11 mouse cellular contexts compared by ENCODE assay signal in genomic region chr9:117870616-117871015, GRCm38 (mm10).
DNase-seq lines count a peak whose midpoint lies in the region; ATAC-seq and TF ChIP-seq lines count a peak whose summit lies in the region.
"Had no signal": no experiment of that assay in that cellular context is flagged by ENCODE, and none has a peak within 500 bp of the region (broad histone marks: within the 10 kb centered on the region; RNA-seq: fewer than 3 reads in every experiment).

No protein-coding gene starts in this region.

- no peaks in the 10 kb centered on the region for H3K36me3 ChIP-seq in kidney, postnatal 0 days (ENCODE audit: insufficient read depth, low read length)
- no peaks in the 10 kb centered on the region for H3K36me3 ChIP-seq in kidney, embryonic 14.5 days (ENCODE audit: control insufficient read depth, insufficient read depth, low read length)
- H3K36me3 ChIP-seq in embryonic facial prominence, embryonic 14.5 days (ENCODE audit: control insufficient read depth, insufficient read depth, low read length) = no peaks in the 10 kb centered on the region
- no peaks in the 10 kb centered on the region for H3K36me3 ChIP-seq in midbrain, embryonic 15.5 days (replicated peaks)
- H3K36me3 ChIP-seq: heart, embryonic 10.5 days; liver, embryonic 13.5 days had no signal

- peaks cover 10% of the 10 kb centered on the region; the same call in 1 of the 2 replicates for H3K27me3 ChIP-seq in kidney, postnatal 0 days (ENCODE audit: insufficient read depth, low read length)
- peaks cover 18% of the 10 kb centered on the region for H3K27me3 ChIP-seq in kidney, embryonic 14.5 days (ENCODE audit: control insufficient read depth, insufficient read depth, low read length)
- H3K27me3 ChIP-seq in embryonic facial prominence, embryonic 14.5 days (replicated peaks; ENCODE audit: control insufficient read depth, insufficient read depth, low read length) = peaks cover 27% of the 10 kb centered on the region
- peaks cover 7% of the 10 kb centered on the region; the same call in 1 of the 2 replicates for H3K27me3 ChIP-seq in midbrain, embryonic 15.5 days (replicated peaks)

- WGBS in kidney, postnatal 0 days = 33% methylated on average over 11 of the region's 11 CpGs
- 41% methylated on average over 11 of the region's 11 CpGs for WGBS in kidney, embryonic 14.5 days
- 52% methylated on average over 11 of the region's 11 CpGs for WGBS in embryonic facial prominence, embryonic 14.5 days
- WGBS in midbrain, embryonic 15.5 days = 24% methylated on average over 11 of the region's 11 CpGs

- no peak for DNase-seq in kidney, postnatal 0 days (ENCODE audit: low spot score)
- DNase-seq in brain, embryonic 14.5 days (ENCODE audit: low read depth) = peak; percentile 84
- peak; percentile 15 for DNase-seq in embryonic facial prominence, embryonic 14.5 days (ENCODE audit: low spot score)
- DNase-seq in spleen, postnatal 10 days (ENCODE audit: low spot score in 2 of 2) = no peak
- DNase-seq in left cerebral cortex, adult 18-20 months (ENCODE audit: low spot score in 2 of 2) = no peak
- DNase-seq: liver, embryonic 13.5 days; lung, postnatal 36 days had no signal

- peak overlapping the region; percentile 26; the same call in 1 of the 2 replicates for H3K4me2 ChIP-seq in kidney, postnatal 0 days (ENCODE audit: low read length)
- no peak overlapping the region for H3K4me2 ChIP-seq in kidney, embryonic 14.5 days (replicated peaks; ENCODE audit: low read depth, low read length)
- peak overlapping the region; percentile 98; the same call in 1 of the 2 replicates for H3K4me2 ChIP-seq in embryonic facial prominence, embryonic 14.5 days (ENCODE audit: low read depth, low read length)
- peak overlapping the region; percentile 85 for H3K4me2 ChIP-seq in midbrain, embryonic 15.5 days
- H3K4me2 ChIP-seq: liver, embryonic 13.5 days had no signal

- peaks cover 15% of the 10 kb centered on the region for H3K4me1 ChIP-seq in kidney, postnatal 0 days (replicated peaks; ENCODE audit: insufficient read depth, low read length)
- H3K4me1 ChIP-seq in kidney, embryonic 14.5 days (ENCODE audit: control insufficient read depth, insufficient read depth, low read length) = peaks cover 10% of the 10 kb centered on the region; the same call in 1 of the 2 replicates
- H3K4me1 ChIP-seq in embryonic facial prominence, embryonic 14.5 days (ENCODE audit: control insufficient read depth, insufficient read depth, low read length) = peaks cover 13% of the 10 kb centered on the region; the same call in 1 of the 2 replicates
- H3K4me1 ChIP-seq in midbrain, embryonic 15.5 days = peaks cover 28% of the 10 kb centered on the region
- H3K4me1 ChIP-seq: liver, embryonic 13.5 days had no signal

- no peak for TF ChIP-seq POLR2A in brain, embryonic 14.5 days (IDR thresholded peaks at IDR 0.05; ENCODE audit: borderline replicate concordance, extremely low read depth, insufficient read depth, insufficient read length, poor library complexity, severe bottlenecking)

- no peaks in the 10 kb centered on the region; the same call in 1 of the 2 replicates for H3K9me3 ChIP-seq in kidney, postnatal 0 days (replicated peaks; ENCODE audit: low read length)
- H3K9me3 ChIP-seq in kidney, embryonic 14.5 days (ENCODE audit: control insufficient read depth, low read length) = no peaks in the 10 kb centered on the region
- H3K9me3 ChIP-seq in embryonic facial prominence, embryonic 14.5 days (ENCODE audit: control insufficient read depth, low read length) = no peaks in the 10 kb centered on the region
- H3K9me3 ChIP-seq in midbrain, embryonic 15.5 days = no peaks in the 10 kb centered on the region
- H3K9me3 ChIP-seq: heart, embryonic 10.5 days; liver, embryonic 13.5 days had no signal

- no peak overlapping the region for H3K27ac ChIP-seq in kidney, postnatal 0 days
- no peak overlapping the region for H3K27ac ChIP-seq in kidney, embryonic 14.5 days (ENCODE audit: low read depth, low read length)
- H3K27ac ChIP-seq in embryonic facial prominence, embryonic 14.5 days (replicated peaks; ENCODE audit: low read depth, low read length) = no peak overlapping the region
- H3K27ac ChIP-seq in midbrain, embryonic 15.5 days = no peak overlapping the region
- H3K27ac ChIP-seq: heart, embryonic 10.5 days; liver, embryonic 13.5 days had no signal

- H3K4me3 ChIP-seq in kidney, postnatal 0 days (replicated peaks; ENCODE audit: low read depth, low read length) = no peak overlapping the region
- no peak overlapping the region for H3K4me3 ChIP-seq in kidney, embryonic 14.5 days (ENCODE audit: low read length)
- H3K4me3 ChIP-seq in embryonic facial prominence, embryonic 14.5 days (ENCODE audit: low read depth, low read length) = no peak overlapping the region
- peak overlapping the region; percentile 73 for H3K4me3 ChIP-seq in midbrain, embryonic 15.5 days
- H3K4me3 ChIP-seq: heart, embryonic 10.5 days; liver, embryonic 13.5 days had no signal

- TF ChIP-seq CTCF in kidney, postnatal 0 days (IDR thresholded peaks at IDR 0.05; ENCODE audit: low read depth) = no peak
- no peak for TF ChIP-seq CTCF in brain, embryonic 14.5 days (IDR thresholded peaks at IDR 0.05; ENCODE audit: borderline replicate concordance, extremely low read depth, insufficient read depth, insufficient read length)

- ATAC-seq in kidney, postnatal 0 days (replicated peaks; ENCODE audit: low FRiP score, low read depth) = no peak
- no peak for ATAC-seq in kidney, embryonic 14.5 days (ENCODE audit: low FRiP score, low TSS enrichment)
- no peak for ATAC-seq in embryonic facial prominence, embryonic 14.5 days (ENCODE audit: low read depth)
- ATAC-seq in midbrain, embryonic 15.5 days (replicated peaks) = no peak
- ATAC-seq: Patski had no signal

- no peak overlapping the region for H3K9ac ChIP-seq in kidney, postnatal 0 days (ENCODE audit: low read depth, low read length)
- H3K9ac ChIP-seq in kidney, embryonic 14.5 days (ENCODE audit: low read depth, low read length) = no peak overlapping the region
- H3K9ac ChIP-seq in embryonic facial prominence, embryonic 14.5 days (ENCODE audit: low read depth, low read length) = no peak overlapping the region
- no peak overlapping the region for H3K9ac ChIP-seq in midbrain, embryonic 15.5 days
- H3K9ac ChIP-seq: liver, embryonic 13.5 days had no signal

Comparison
In these comparisons a context has a peak if more than half of its experiments do, and no peak if none do; other contexts are left out.
1. DNase-seq: peak in brain, embryonic 14.5 days (single experiment) and embryonic facial prominence, embryonic 14.5 days (single experiment); none in kidney, postnatal 0 days (single experiment), spleen, postnatal 10 days (0 of 2) and left cerebral cortex, adult 18-20 months (0 of 2).